Mouse (Mus musculus) CH12.LX (cell line): ENCODE measurements around the gene Kcnj11. TPM values are rescaled to one million over a fixed set of nuclear protein-coding genes. Genes with fewer than 3 reads are reported as not detected.

Experiments
- DNase-seq: peaks from one replicate; pipeline ENCODE4 v3.0.0-alpha.2; 2013; ENCODE audit errors: extremely low read depth
- H3K27ac ChIP-seq: 2 replicates; pipeline ENCODE4 v1.5.1; 2012; ENCODE audit warnings: low read depth, mild to moderate bottlenecking, control low read depth, moderate library complexity; ENCODE audit not compliant: insufficient read depth
- H3K27me3 ChIP-seq: replicated peaks from 2 replicates; pipeline ENCODE3; 2012; ENCODE audit warnings: inconsistent platforms
- H3K36me3 ChIP-seq, 2 experiments: replicated peaks in 1 of 2; 2 replicates each; pipeline versions ENCODE3 to v1.6.1; 2012; ENCODE audit warnings: inconsistent platforms in 1 of 2, low read length in 1 of 2, mild to moderate bottlenecking in 1 of 2, mixed read lengths in 1 of 2, moderate library complexity in 1 of 2; ENCODE audit not compliant: control insufficient read depth in 1 of 2, insufficient read depth in 1 of 2
- H3K4me1 ChIP-seq, 2 experiments: 2 replicates each; pipeline ENCODE4 v1.6.1; 2012; ENCODE audit warnings: inconsistent platforms in 1 of 2, moderate library complexity in 1 of 2; ENCODE audit not compliant: insufficient read depth in 2 of 2, control insufficient read depth in 1 of 2
- H3K4me2 ChIP-seq: 2 replicates; pipeline ENCODE4 v1.6.1; 2012; ENCODE audit warnings: low read depth, mild to moderate bottlenecking, control low read depth; ENCODE audit not compliant: poor library complexity, insufficient read depth, severe bottlenecking
- H3K4me3 ChIP-seq, 3 experiments: fragments of 150-350 bp in 1 of 3; sonication (generic) in 1 of 3; replicated peaks in 1 of 3; 2 replicates each; pipeline versions ENCODE3 to v1.5.1; 2011 to 2012; ENCODE audit warnings: low read depth in 2 of 3, low read length in 2 of 3, mild to moderate bottlenecking in 2 of 3, moderate library complexity in 2 of 3, control low read depth in 1 of 3, improper control_type of control experiment in 1 of 3, inconsistent platforms in 1 of 3, mixed read lengths in 1 of 3; ENCODE audit not compliant: poor library complexity in 1 of 3
- H3K79me2 ChIP-seq: replicated peaks from 2 replicates; pipeline ENCODE4 v1.6.1; 2012; ENCODE audit warnings: mild to moderate bottlenecking, moderate library complexity; ENCODE audit not compliant: control insufficient read depth, poor library complexity, insufficient read depth, severe bottlenecking; ENCODE audit errors: extremely low read depth
- H3K9ac ChIP-seq: 2 replicates; pipeline ENCODE4 v1.6.1; 2012; ENCODE audit warnings: low read depth, mild to moderate bottlenecking, control low read depth, moderate library complexity; ENCODE audit not compliant: insufficient read depth
- H3K9me3 ChIP-seq: replicated peaks from 2 replicates; pipeline ENCODE3; 2012; ENCODE audit warnings: low read length, inconsistent platforms, mixed read lengths
- CHD1 ChIP-seq: IDR thresholded peaks from 2 replicates; pipeline ENCODE4 v1.6.1; 2012; ENCODE audit warnings: low read depth, low read length, improper control_type of control experiment, inconsistent platforms
- CTCF ChIP-seq, 2 experiments: IDR thresholded peaks in 1 of 2; conservative IDR thresholded peaks in 1 of 2; 2 replicates each; pipeline ENCODE4 v1.5.1; 2011 to 2012; ENCODE audit warnings: low read depth in 2 of 2, low read length in 2 of 2, improper control_type of control experiment in 1 of 2, inconsistent platforms in 1 of 2, mild to moderate bottlenecking in 1 of 2, moderate library complexity in 1 of 2
- E2F4 ChIP-seq: IDR thresholded peaks from 2 replicates; pipeline ENCODE4 v1.6.1; 2011; ENCODE audit warnings: low read depth, low read length, improper control_type of control experiment; ENCODE audit not compliant: insufficient replicate concordance
- ELF1 ChIP-seq: IDR thresholded peaks from 2 replicates; pipeline ENCODE4 v1.6.1; 2014; ENCODE audit warnings: low read depth, mild to moderate bottlenecking, inconsistent platforms, low read length, improper control_type of control experiment
- GABPA ChIP-seq: IDR thresholded peaks from 2 replicates; pipeline ENCODE4 v1.6.1; 2012; ENCODE audit warnings: low read depth, low read length, improper control_type of control experiment, inconsistent platforms; ENCODE audit not compliant: insufficient replicate concordance
- JUND ChIP-seq: conservative IDR thresholded peaks from 2 replicates; pipeline ENCODE4 v1.6.1; 2011; ENCODE audit warnings: low read depth, low read length, improper control_type of control experiment
- KAT2A ChIP-seq: IDR thresholded peaks from 2 replicates; pipeline ENCODE4 v1.6.1; 2012; ENCODE audit warnings: low read length, improper control_type of control experiment, inconsistent platforms; ENCODE audit not compliant: insufficient replicate concordance
- MAX ChIP-seq: IDR thresholded peaks from 2 replicates; pipeline ENCODE4 v1.6.1; 2011; ENCODE audit warnings: low read length, improper control_type of control experiment
- MAZ ChIP-seq: IDR thresholded peaks from 2 replicates; pipeline ENCODE4 v1.6.1; 2012; ENCODE audit warnings: low read depth, mild to moderate bottlenecking, inconsistent platforms, low read length, improper control_type of control experiment, moderate library complexity
- MEF2A ChIP-seq: IDR thresholded peaks from 2 replicates; pipeline ENCODE4 v1.6.1; 2014; ENCODE audit warnings: low read depth, mild to moderate bottlenecking, inconsistent platforms, low read length, improper control_type of control experiment, borderline replicate concordance
- NELFE ChIP-seq: IDR thresholded peaks from 2 replicates; pipeline ENCODE4 v1.6.1; 2011; ENCODE audit warnings: low read depth, low read length, improper control_type of control experiment
- PAX5 ChIP-seq: IDR thresholded peaks from 2 replicates; pipeline ENCODE4 v1.6.1; 2012; ENCODE audit warnings: low read length, inconsistent platforms, mixed read lengths
- RAD21 ChIP-seq: IDR thresholded peaks from 2 replicates; pipeline ENCODE4 v1.6.1; 2011; ENCODE audit warnings: low read depth, mild to moderate bottlenecking, low read length, improper control_type of control experiment, moderate library complexity
- SIN3A ChIP-seq: IDR thresholded peaks from 2 replicates; pipeline ENCODE4 v1.6.1; 2012; ENCODE audit warnings: low read length, improper control_type of control experiment, inconsistent platforms
- SMC3 ChIP-seq: IDR thresholded peaks from 2 replicates; pipeline ENCODE4 v1.6.1; 2011; ENCODE audit warnings: low read depth, low read length, improper control_type of control experiment
- TBP ChIP-seq: conservative IDR thresholded peaks from 2 replicates; pipeline ENCODE4 v1.6.1; 2011; ENCODE audit warnings: low read depth, low read length, improper control_type of control experiment
- UBTF ChIP-seq: IDR thresholded peaks from 2 replicates; pipeline ENCODE4 v1.6.1; 2012; ENCODE audit warnings: low read depth, mild to moderate bottlenecking, inconsistent platforms, low read length, improper control_type of control experiment, moderate library complexity
- USF1 ChIP-seq: IDR thresholded peaks from 2 replicates; pipeline ENCODE4 v1.6.1; 2014; ENCODE audit warnings: low read depth, mild to moderate bottlenecking, inconsistent platforms, low read length, improper control_type of control experiment
- USF2 ChIP-seq: conservative IDR thresholded peaks from 2 replicates; pipeline ENCODE4 v1.6.1; 2011; ENCODE audit warnings: low read depth, low read length, improper control_type of control experiment
- ZC3H11A ChIP-seq: IDR thresholded peaks from 2 replicates; pipeline ENCODE4 v1.6.1; 2012; ENCODE audit warnings: low read depth, mild to moderate bottlenecking, inconsistent platforms, low read length, improper control_type of control experiment
- ZKSCAN1 ChIP-seq: IDR thresholded peaks from 2 replicates; pipeline ENCODE4 v1.6.1; 2012; ENCODE audit warnings: low read depth, inconsistent platforms, low read length, improper control_type of control experiment, borderline replicate concordance
- ZMIZ1 ChIP-seq: IDR thresholded peaks from 2 replicates; pipeline ENCODE4 v1.6.1; 2012; ENCODE audit warnings: low read depth, mild to moderate bottlenecking, inconsistent platforms, low read length, improper control_type of control experiment
- dilution Hi-C: fragments of 300-500 bp; cut with MboI; formaldehyde crosslinking; loops from 2 replicates; pipeline ENCODE4 v1.14.3; 2020; ENCODE audit warnings: low sequenced_read_pairs; ENCODE audit not compliant: extremely low pct_unique_long_range_greater_than_20kb, extremely low pct_ligation_motif_present
- in situ Hi-C: fragments of 300-500 bp; cut with MboI; formaldehyde crosslinking; loops from 3 replicates; pipeline ENCODE4 v1.14.3; 2019; ENCODE audit warnings: low sequenced_read_pairs, low pct_ligation_motif_present, low pct_unique_long_range_greater_than_20kb, mixed read lengths
- polyA plus RNA-seq: library from polyadenylated mRNA; unstranded; fragments of >175 nt; gene quantifications from 2 replicates; pipeline ENCODE4 v1.2.1, GENCODE M21; 2012; ENCODE audit warnings: low read depth; ENCODE audit not compliant: insufficient read length
- total RNA-seq, 2 experiments: library from RNA; depleted of rRNA; stranded (reverse); fragments of 300-350 nt in 1 of 2; fragments of >200 nt in 1 of 2; gene quantifications; 2 replicates each; pipeline ENCODE4 v1.2.3; 2012 to 2014

Kcnj11 gene
- total and polyA plus RNA-seq, 3 experiments: not detected

DNA sequence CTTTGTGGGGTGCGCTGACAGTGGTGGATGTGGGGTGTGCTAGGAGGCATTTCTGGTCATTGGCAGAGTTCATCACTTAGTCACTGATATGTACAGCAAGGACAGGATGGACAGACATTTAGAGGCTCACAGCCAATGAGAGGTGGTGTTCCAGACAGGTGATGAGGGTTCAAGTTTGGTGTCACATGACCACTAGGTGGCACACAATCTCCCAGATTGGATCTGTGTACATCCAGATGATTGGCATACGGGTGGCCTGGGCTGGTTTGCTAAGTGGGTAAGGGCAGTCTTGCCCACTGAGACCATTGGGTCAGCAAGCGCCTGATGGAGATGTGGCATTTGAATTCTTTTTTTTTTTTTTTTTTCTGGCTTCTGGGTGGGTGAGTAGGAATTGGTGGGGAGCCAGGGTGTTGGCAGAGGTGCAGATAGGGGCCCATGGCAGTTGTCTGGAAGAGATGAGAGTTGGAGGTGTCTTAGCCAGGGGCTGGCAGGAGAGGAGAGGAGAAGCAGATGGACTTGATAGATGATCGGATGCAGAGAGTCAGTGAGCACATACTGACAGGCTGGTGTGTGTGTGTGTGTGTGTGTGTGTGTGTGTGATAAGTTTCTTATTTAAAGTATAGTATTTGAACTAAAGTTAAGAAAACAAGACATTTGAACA lies 48.3 kb downstream of the Kcnj11 start:
- Histone ChIP-seq H3K4me1 (no peaks in the 10 kb centered on the region), H3K36me3 (peaks cover 67 to 88% of the 10 kb centered on the region in 2 experiments), H3K27ac (no peak overlapping the region), H3K9me3 (no peaks in the 10 kb centered on the region), H3K27me3 (no peaks in the 10 kb centered on the region), H3K4me2 (no peak overlapping the region), H3K4me3 (no peak overlapping the region), H3K9ac (no peak overlapping the region), H3K79me2 (no peaks in the 10 kb centered on the region)
- no peak for TF ChIP-seq PAX5
- no peak for TF ChIP-seq ZMIZ1
- TF ChIP-seq JUND: no peak
- TF ChIP-seq ZC3H11A: no peak
- no peak for TF ChIP-seq KAT2A
- TF ChIP-seq MAX: no peak
- no peak for TF ChIP-seq ELF1
- TF ChIP-seq USF2: peak; percentile 19; the same call in 1 of the 2 replicates
- peak in 1 of 2 experiments; percentile 55; a peak in 3 of 4 replicates for TF ChIP-seq CTCF (conservative IDR thresholded peaks at IDR 0.05 in 1 of 2, IDR thresholded peaks at IDR 0.05 in 1 of 2; ENCODE audit: low read depth in 2 of 2, low read length in 2 of 2)
- TF ChIP-seq SMC3: peak; percentile 9; the same call in 1 of the 2 replicates
- TF ChIP-seq MEF2A: no peak
- no peak for TF ChIP-seq UBTF
- dilution Hi-C loops: no loop called here
- in situ Hi-C loops: no loop called here
- peak; percentile 33 for DNase-seq

DNA sequence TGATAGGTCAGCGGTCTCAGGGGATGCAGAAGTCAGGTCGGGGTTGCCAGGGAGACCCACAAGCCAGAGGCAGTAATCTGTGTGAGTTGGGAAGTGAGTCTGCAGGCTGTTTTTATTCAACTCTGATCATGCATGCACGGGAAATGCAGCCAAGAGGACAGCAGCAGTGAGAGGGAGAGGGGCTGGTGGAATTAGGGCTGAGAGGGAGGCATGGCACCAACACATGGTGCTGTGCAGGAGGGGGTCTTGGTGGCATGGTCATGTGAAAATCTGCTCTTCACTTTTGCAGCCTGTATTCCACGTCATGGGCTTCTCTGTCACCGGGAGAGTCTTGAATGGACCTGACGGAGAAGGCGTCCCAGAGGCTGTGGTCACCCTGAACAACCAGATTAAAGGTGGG lies 50.6 kb downstream of the Kcnj11 start:
- Histone ChIP-seq H3K36me3 (peaks cover 74 to 87% of the 10 kb centered on the region in 2 experiments), H3K4me2 (no peak overlapping the region), H3K4me1 (no peaks in the 10 kb centered on the region), H3K27ac (no peak overlapping the region), H3K79me2 (no peaks in the 10 kb centered on the region), H3K9ac (no peak overlapping the region), H3K9me3 (no peaks in the 10 kb centered on the region), H3K27me3 (no peaks in the 10 kb centered on the region), H3K4me3 (no peak overlapping the region)
- in situ Hi-C loops (no loop called here), dilution Hi-C loops (no loop called here)
- TF ChIP-seq TBP (no peak), SIN3A (no peak), USF1 (no peak), UBTF (no peak), CHD1 (no peak), PAX5 (no peak), ZKSCAN1 (no peak), ELF1 (no peak), CTCF (conservative IDR thresholded peaks at IDR 0.05 in 1 of 2, IDR thresholded peaks at IDR 0.05 in 1 of 2; ENCODE audit: low read depth in 2 of 2, low read length in 2 of 2) (no peak), JUND (no peak), SMC3 (no peak), GABPA (no peak), KAT2A (no peak), MAZ (no peak), MEF2A (no peak), NELFE (no peak), RAD21 (no peak), E2F4 (no peak)
- DNase-seq: no peak
